Mouse (Mus musculus) embryonic fibroblast, embryonic 13.5 days (primary cell): Measurements from ENCODE around the gene Pear1.

Source experiments
- CTCF ChIP-seq: IDR thresholded peaks from 2 replicates; pipeline ENCODE4 v1.5.1; 2011; ENCODE audit warnings: mild to moderate bottlenecking, control low read depth, low read length, moderate library complexity, borderline replicate concordance; ENCODE audit not compliant: insufficient read depth
- POLR2A ChIP-seq: IDR thresholded peaks from 2 replicates; pipeline ENCODE4 v1.6.1; 2011; ENCODE audit warnings: low read depth, mild to moderate bottlenecking, control low read depth, low read length, moderate library complexity

DNA sequence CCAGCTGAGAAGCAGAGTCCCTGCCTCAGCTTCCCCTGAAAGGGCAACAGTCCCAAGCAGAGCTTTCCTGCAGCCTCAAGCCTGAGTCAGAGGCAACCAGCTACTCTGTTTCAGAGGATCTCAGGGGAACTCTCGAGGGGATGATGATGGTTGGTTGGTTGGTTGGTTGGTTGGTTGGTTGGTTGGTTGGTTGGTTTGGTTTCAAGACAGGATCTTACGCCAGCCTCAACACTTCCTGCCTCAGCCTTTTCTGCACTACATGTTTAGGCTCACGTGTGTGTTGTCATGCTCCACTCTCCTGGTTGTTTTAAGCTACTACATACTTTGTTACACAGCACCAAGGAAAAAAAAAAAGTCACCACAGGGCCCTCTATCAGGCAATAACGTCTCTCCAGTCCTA lies 80.2 kb downstream of the Pear1 start:
- TF ChIP-seq POLR2A (no peak), CTCF (no peak)
